Mouse (Mus musculus): ENCODE data around the gene Prkar1a.

- TF ChIP-seq CTCF (IDR thresholded peaks at IDR 0.05; ENCODE audit: low read depth, low read length) (no peak), POLR2A (IDR thresholded peaks at IDR 0.05; ENCODE audit: borderline replicate concordance, low read depth, low read length) (no peak)
These were observed 21.1 kb upstream of the Prkar1a start for GRCm38 (mm10) chr11:109628099-109628498.
